Mouse (Mus musculus): ENCODE measurements at regions not wholly inside any gene's neighbourhood (a gene's known extent, or its start where the extent isn't known, plus 50 kb on each side); places are given as distances from the start of the nearest gene placed in this dataset.

DNA sequence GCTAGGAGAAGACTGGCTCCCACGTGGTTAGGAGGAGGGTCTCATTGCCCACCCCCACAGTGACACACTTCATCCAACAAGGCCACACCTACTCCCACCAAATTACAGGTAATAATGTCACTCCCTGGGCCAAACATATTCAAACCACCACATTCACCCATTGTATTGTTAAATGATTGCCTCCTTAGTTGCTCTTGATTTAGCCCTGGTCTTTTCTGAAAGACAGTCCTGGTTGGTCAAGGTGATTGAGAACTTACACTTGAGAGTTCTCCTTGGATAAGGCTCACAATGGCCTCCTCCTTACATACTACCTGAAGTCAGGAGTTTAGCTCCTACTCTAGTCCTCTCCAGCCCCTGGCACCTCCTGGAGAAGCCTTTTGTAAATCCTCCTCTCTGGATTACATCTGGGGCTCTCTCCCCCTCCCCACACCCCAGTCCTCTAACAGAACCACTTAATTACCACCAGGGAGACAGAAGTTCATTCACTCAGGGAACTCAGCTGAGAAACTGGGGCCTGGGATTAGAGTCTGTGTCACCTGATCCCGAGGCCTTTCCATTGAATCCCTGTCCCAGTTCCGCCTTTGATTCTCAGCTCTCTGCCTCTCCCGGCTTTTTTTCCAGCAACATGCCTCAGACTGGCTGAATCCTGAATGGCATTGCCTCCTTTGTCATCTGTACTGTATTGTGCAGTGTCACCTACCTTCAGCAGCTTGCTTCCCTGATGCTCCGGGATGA lies 122.3 kb upstream of the Tle3 start:
- no peak for TF ChIP-seq GATA1 (IDR thresholded peaks at IDR 0.05; ENCODE audit: borderline replicate concordance, low read length)
- no peak for TF ChIP-seq CTCF (IDR thresholded peaks at IDR 0.05; ENCODE audit: low read depth, low read length)
- no peak for TF ChIP-seq TAL1 (conservative IDR thresholded peaks at IDR 0.05; ENCODE audit: low read depth, low read length)
- no peak for TF ChIP-seq POLR2AphosphoS5 (IDR thresholded peaks at IDR 0.05; ENCODE audit: insufficient replicate concordance, low read depth, low read length)
